Mouse (Mus musculus) gastrocnemius, adult 18-20 months (tissue): ENCODE results near the gene Crebzf. TPM values are rescaled to one million over a fixed set of nuclear protein-coding genes. Genes with fewer than 3 reads are reported as not detected.

Experiments used
- DNase-seq: peaks from one replicate; pipeline ENCODE4 v3.0.0; 2021; ENCODE audit warnings: low spot score
- total RNA-seq, 2 experiments: library from RNA; stranded (reverse); gene quantifications; 2 replicates each; pipeline ENCODE4 v1.2.3; 2021

The Crebzf gene
- total RNA-seq, 2 experiments from 2014 or later, result 12.5 to 13.6 TPM

DNA sequence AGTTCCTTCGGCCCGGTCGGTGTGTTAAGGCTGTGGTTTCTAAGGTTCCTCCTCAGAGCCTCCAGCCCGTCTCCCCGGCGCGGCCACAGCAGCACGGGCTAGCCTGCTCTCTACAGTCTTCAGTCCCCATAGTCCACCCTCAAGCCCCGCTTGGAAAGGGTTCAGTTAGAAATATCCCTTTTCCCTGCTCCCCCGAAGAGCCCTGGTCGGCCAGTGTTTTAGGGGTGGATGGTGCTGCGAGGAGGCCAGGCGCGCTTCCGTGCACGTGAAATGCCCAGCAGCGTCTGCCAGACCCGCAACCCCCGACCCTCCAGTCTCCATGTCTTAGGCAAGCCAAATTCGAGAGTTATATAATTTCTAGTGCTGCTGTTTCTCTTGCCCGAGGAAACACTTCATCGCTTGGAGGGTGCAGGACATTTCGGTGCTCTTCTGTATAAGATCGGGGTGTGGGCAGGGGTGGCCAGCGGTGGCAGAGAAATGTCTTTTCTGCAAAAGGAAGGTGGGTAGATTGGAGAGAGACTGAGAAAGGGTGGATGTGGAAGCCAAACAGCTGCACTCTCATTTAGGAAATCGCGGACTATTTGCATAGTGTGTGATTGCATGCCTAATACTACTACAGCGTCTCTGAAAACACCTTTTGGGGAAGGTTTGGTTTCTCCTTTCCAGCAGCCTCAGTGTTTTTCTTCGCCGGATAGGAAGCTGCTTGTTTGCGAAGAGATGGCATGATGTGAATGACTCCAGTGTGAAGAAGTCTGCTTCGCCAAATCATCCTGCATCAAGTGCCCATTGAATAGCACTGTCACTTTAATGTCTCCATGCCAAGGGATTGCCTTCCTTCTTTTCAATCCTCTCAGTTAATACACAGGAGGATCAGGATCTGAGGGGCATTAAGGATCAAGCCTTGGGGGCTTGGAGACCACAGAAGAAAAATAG lies 34.0 kb downstream of the Crebzf start, which contains the start of gene Dlg2:
Gene Dlg2 (plus strand): TSS at position 360 of the 933 bp plus-strand sequence.
- DNase-seq, result no peak

DNA sequence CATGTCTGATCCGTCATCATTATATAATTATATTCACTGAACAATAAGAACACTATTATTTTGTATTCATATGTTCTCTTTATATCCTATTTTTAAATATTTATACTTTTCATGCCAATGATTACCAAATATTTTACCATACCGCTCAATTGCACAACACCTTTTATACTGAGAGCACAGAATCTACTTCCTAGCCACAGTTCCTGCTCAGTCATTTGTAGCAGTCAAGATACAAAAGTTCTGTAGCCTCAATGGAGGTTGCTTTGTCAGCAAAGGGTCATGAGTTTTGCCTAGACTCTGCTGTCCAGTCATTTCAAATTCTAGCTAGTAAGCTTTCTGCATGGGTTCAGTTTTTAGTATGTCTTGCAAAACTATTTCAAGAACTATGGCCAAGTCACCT lies 40.1 kb downstream of the Crebzf start:
- DNase-seq, result no peak

Other genes starting within 250 kb of the Crebzf start
- not detected for gene Ccdc83, start 177.0 kb upstream of the Crebzf start, total RNA-seq
- gene Sytl2, start 140.5 kb upstream of the Crebzf start, total RNA-seq, result 1 to 10 TPM; 3.4 to 3.7 TPM
- under 1 TPM; 0.09 to 0.11 TPM for gene Ccdc89, start 16.2 kb upstream of the Crebzf start, total RNA-seq
- 100 to 1,000 TPM; 104 to 105 TPM for gene Tmem126a, start 14.5 kb downstream of the Crebzf start, total RNA-seq
- gene Tmem126b, start 33.3 kb downstream of the Crebzf start, total RNA-seq, result 10 to 100 TPM; 19.6 to 19.8 TPM
- gene Dlg2, start 33.9 kb downstream of the Crebzf start, total RNA-seq, result 1 to 10 TPM in 1 of 2 experiments, under 1 TPM in 1; 0.50 to 1.5 TPM